Mouse (Mus musculus) lung, embryonic 14.5 days (tissue): ENCODE data around the gene E030018B13Rik. TPM values are rescaled to one million over a fixed set of nuclear protein-coding genes. Genes with fewer than 3 reads are reported as not detected.

Source experiments
- ATAC-seq: fragments of 200-750 bp; cut with Nextera tagmentation; 2 replicates; pipeline ENCODE4 v1.8.0; 2017; ENCODE audit warnings: mild to moderate bottlenecking, moderate TSS enrichment, moderate library complexity; ENCODE audit not compliant: insufficient read depth
- DNase-seq: peaks from one replicate; pipeline ENCODE4 v3.0.0-alpha.2; 2015
- H3K27ac ChIP-seq: fragments of 300-500 bp; sonication (generic); 2 replicates; pipeline ENCODE4 v1.5.1; 2014; ENCODE audit warnings: low read depth, mild to moderate bottlenecking, moderate library complexity
- H3K27me3 ChIP-seq: fragments of 300-500 bp; sonication (generic); 2 replicates; pipeline ENCODE4 v1.6.1; 2014; ENCODE audit warnings: low read length, control low read depth; ENCODE audit not compliant: insufficient read depth
- H3K36me3 ChIP-seq: fragments of 300-500 bp; sonication (generic); 2 replicates; pipeline ENCODE4 v1.6.1; 2014; ENCODE audit warnings: control low read depth; ENCODE audit not compliant: insufficient read depth
- H3K4me1 ChIP-seq: fragments of 300-500 bp; sonication (generic); 2 replicates; pipeline ENCODE4 v1.6.1; 2014; ENCODE audit warnings: antibody characterized with exemption, control low read depth; ENCODE audit not compliant: insufficient read depth
- H3K4me2 ChIP-seq: fragments of 300-500 bp; sonication (generic); 2 replicates; pipeline ENCODE4 v1.6.1; 2014; ENCODE audit warnings: mild to moderate bottlenecking
- H3K4me3 ChIP-seq: fragments of 300-500 bp; sonication (generic); 2 replicates; pipeline ENCODE4 v1.5.1; 2014; ENCODE audit warnings: low read depth, low read length
- H3K9ac ChIP-seq: fragments of 300-500 bp; sonication (generic); 2 replicates; pipeline ENCODE4 v1.6.1; 2014
- H3K9me3 ChIP-seq: fragments of 300-500 bp; sonication (generic); 2 replicates; pipeline ENCODE4 v1.6.1; 2016; ENCODE audit warnings: low read depth, low read length, control low read depth
- CTCF ChIP-seq: IDR thresholded peaks from 2 replicates; pipeline ENCODE4 v1.5.1; 2016; ENCODE audit warnings: antibody characterized with exemption, low read depth
- WGBS: fragments of 180-500 bp; shearing (Covaris S2); extraction: QIAGEN DNeasy Blood & Tissue Kit; methylation state at CpG from one replicate; pipeline ENCODE4 v1.1.7; 2014; 5-methylcytosine and 5-hydroxymethylcytosine counted together
- polyA plus RNA-seq: library from polyadenylated mRNA; unstranded; fragments of >200 nt; fragmentation: Nextera tagmentation; extraction: Ambion mirVana; gene quantifications from 2 replicates; pipeline ENCODE4 v1.2.1, GENCODE M21; 2014

The E030018B13Rik gene
- polyA plus RNA-seq, 1 experiment from 2014 or later: 0.18 TPM

- Histone ChIP-seq H3K4me2 (no peak overlapping the region), H3K36me3 (no peaks in the 10 kb centered on the region), H3K9me3 (no peaks in the 10 kb centered on the region), H3K4me3 (no peak overlapping the region), H3K9ac (no peak overlapping the region; the same call in 1 of the 2 replicates), H3K27ac (peak overlapping the region; percentile 36; the same call in 1 of the 2 replicates), H3K4me1 (peaks cover 27% of the 10 kb centered on the region), H3K27me3 (no peaks in the 10 kb centered on the region)
- ATAC-seq: no peak
- WGBS: 29% methylated on average over 4 of the region's 4 CpGs
- peak; percentile 38 for DNase-seq
- peak; percentile 13; the same call in 1 of the 2 replicates for TF ChIP-seq CTCF
These were observed 5.7 kb upstream of the E030018B13Rik start for GRCm38 (mm10) chr7:63910912-63911311.

- no peaks in the 10 kb centered on the region for H3K36me3 ChIP-seq
- peaks cover 27% of the 10 kb centered on the region for H3K4me1 ChIP-seq
- 31% methylated on average over 8 of the region's 8 CpGs for WGBS
- TF ChIP-seq CTCF: no peak
- peak overlapping the region; percentile 67 for H3K27ac ChIP-seq
- no peaks in the 10 kb centered on the region for H3K27me3 ChIP-seq
- DNase-seq (peak; percentile 59), ATAC-seq (peak; percentile 25; the same call in 1 of the 2 replicates)
- H3K4me3 ChIP-seq: no peak overlapping the region
- H3K9ac ChIP-seq: 0 out of 2 replicates have a peak overlapping the region, but pooled peaks have one; percentile 2
- H3K9me3 ChIP-seq: no peaks in the 10 kb centered on the region
- H3K4me2 ChIP-seq: no peak overlapping the region
These were observed 5.0 kb upstream of the E030018B13Rik start for GRCm38 (mm10) chr7:63911383-63912233.

- H3K36me3 ChIP-seq: no peaks in the 10 kb centered on the region
- no peak for TF ChIP-seq CTCF
- H3K4me3 ChIP-seq: no peak overlapping the region
- H3K4me2 ChIP-seq: 0 out of 2 replicates have a peak overlapping the region, but pooled peaks have one; percentile 4
- ATAC-seq (peak; percentile 71), DNase-seq (peak; percentile 61)
- WGBS: 25% methylated on average over 7 of the region's 7 CpGs
- H3K4me1 ChIP-seq: peaks cover 27% of the 10 kb centered on the region
- H3K27me3 ChIP-seq: no peaks in the 10 kb centered on the region
- no peaks in the 10 kb centered on the region for H3K9me3 ChIP-seq
- H3K9ac ChIP-seq: 0 out of 2 replicates have a peak overlapping the region, but pooled peaks have one; percentile 2
- H3K27ac ChIP-seq: peak overlapping the region; percentile 67
These were observed 4.3 kb upstream of the E030018B13Rik start for GRCm38 (mm10) chr7:63912234-63912810.

- Histone ChIP-seq H3K9me3 (no peaks in the 10 kb centered on the region), H3K9ac (no peak overlapping the region), H3K4me2 (no peak overlapping the region), H3K4me1 (peaks cover 27% of the 10 kb centered on the region), H3K27me3 (no peaks in the 10 kb centered on the region), H3K36me3 (no peaks in the 10 kb centered on the region), H3K27ac (peak overlapping the region; percentile 73; the same call in 1 of the 2 replicates), H3K4me3 (no peak overlapping the region)
- WGBS: 46% methylated on average over 12 of the region's 12 CpGs
- TF ChIP-seq CTCF: no peak
- ATAC-seq (no peak), DNase-seq (no peak)
These were observed 3.5 kb upstream of the E030018B13Rik start for GRCm38 (mm10) chr7:63912924-63913723.

- DNase-seq (peak; percentile 19), ATAC-seq (0 out of 2 replicates have a peak, but pooled peaks have one; percentile 24)
- H3K27me3 ChIP-seq: no peaks in the 10 kb centered on the region
- no peak overlapping the region for H3K4me3 ChIP-seq
- no peaks in the 10 kb centered on the region for H3K36me3 ChIP-seq
- WGBS: 40% methylated on average over 10 of the region's 10 CpGs
- H3K27ac ChIP-seq: peak overlapping the region; percentile 73
- no peak for TF ChIP-seq CTCF
- H3K4me2 ChIP-seq: no peak overlapping the region
- no peak overlapping the region for H3K9ac ChIP-seq
- H3K9me3 ChIP-seq: no peaks in the 10 kb centered on the region
- H3K4me1 ChIP-seq: peaks cover 27% of the 10 kb centered on the region
These were observed 2.6 kb upstream of the E030018B13Rik start for GRCm38 (mm10) chr7:63913724-63914692.

- Histone ChIP-seq H3K27me3 (no peaks in the 10 kb centered on the region), H3K9ac (no peak overlapping the region), H3K4me2 (no peak overlapping the region), H3K4me1 (peaks cover 27% of the 10 kb centered on the region), H3K4me3 (no peak overlapping the region), H3K36me3 (no peaks in the 10 kb centered on the region), H3K27ac (no peak overlapping the region), H3K9me3 (no peaks in the 10 kb centered on the region)
- TF ChIP-seq CTCF: no peak
- ATAC-seq (no peak), DNase-seq (no peak)
- 85% methylated on average over 2 of the region's 2 CpGs for WGBS
These were observed 1.8 kb upstream of the E030018B13Rik start for GRCm38 (mm10) chr7:63914891-63915290.
